Comparison of ENCODE assay signal across 19 mouse cellular contexts in genomic region chr2:69125425-69125824, GRCm38 (mm10). TPM values are rescaled to one million over a fixed set of nuclear protein-coding genes. Genes with fewer than 3 reads are reported as not detected.
DNase-seq lines count a peak whose midpoint lies in the region; ATAC-seq and TF ChIP-seq lines count a peak whose summit lies in the region.
"Had no signal": no experiment of that assay in that cellular context is flagged by ENCODE, and none has a peak within 500 bp of the region (broad histone marks: within the 10 kb centered on the region; RNA-seq: fewer than 3 reads in every experiment).

No protein-coding gene starts in this region.

- H3K9me3 ChIP-seq in hindbrain, postnatal 0 days (ENCODE audit: low read length) = no peaks in the 10 kb centered on the region
- no peaks in the 10 kb centered on the region for H3K9me3 ChIP-seq in midbrain, postnatal 0 days (ENCODE audit: low read length)
- no peaks in the 10 kb centered on the region for H3K9me3 ChIP-seq in intestine, postnatal 0 days (ENCODE audit: control insufficient read depth)
- H3K9me3 ChIP-seq: heart, embryonic 13.5 days; kidney, embryonic 15.5 days; limb, embryonic 13.5 days; liver, embryonic 13.5 days; lung, embryonic 15.5 days had no signal

- H3K4me2 ChIP-seq in hindbrain, postnatal 0 days (ENCODE audit: low read depth, low read length) = no peak overlapping the region
- H3K4me2 ChIP-seq in midbrain, postnatal 0 days (ENCODE audit: low read depth, low read length, poor library complexity, severe bottlenecking) = no peak overlapping the region
- no peak overlapping the region for H3K4me2 ChIP-seq in intestine, postnatal 0 days (replicated peaks; ENCODE audit: low read depth)
- H3K4me2 ChIP-seq: heart, embryonic 13.5 days; kidney, embryonic 15.5 days; limb, embryonic 13.5 days; liver, embryonic 13.5 days; lung, embryonic 15.5 days had no signal

- no peak overlapping the region for H3K9ac ChIP-seq in hindbrain, postnatal 0 days (replicated peaks; ENCODE audit: low read length)
- H3K9ac ChIP-seq in midbrain, postnatal 0 days (replicated peaks; ENCODE audit: low read length, poor library complexity, severe bottlenecking) = no peak overlapping the region
- H3K9ac ChIP-seq in intestine, postnatal 0 days (ENCODE audit: low read depth, low read length) = no peak overlapping the region
- H3K9ac ChIP-seq: heart, embryonic 13.5 days; kidney, embryonic 15.5 days; limb, embryonic 13.5 days; liver, embryonic 13.5 days; lung, embryonic 15.5 days had no signal

- intact Hi-C loops in gastrocnemius, postnatal 36 days (cut with DNase I) = no loop called here

- no peak overlapping the region for H3K4me3 ChIP-seq in layer of hippocampus, adult 2 months
- H3K4me3 ChIP-seq in hindbrain, postnatal 0 days (ENCODE audit: low read length) = no peak overlapping the region
- no peak overlapping the region for H3K4me3 ChIP-seq in midbrain, postnatal 0 days (ENCODE audit: low read depth, low read length)
- H3K4me3 ChIP-seq in intestine, postnatal 0 days (ENCODE audit: low read depth, low read length) = no peak overlapping the region
- H3K4me3 ChIP-seq: heart, embryonic 13.5 days; kidney, embryonic 15.5 days; limb, embryonic 13.5 days; liver, embryonic 13.5 days; lung, embryonic 15.5 days had no signal

- H3K27ac ChIP-seq in layer of hippocampus, adult 2 months = peak overlapping the region; percentile 61; the same call in 1 of the 2 replicates
- H3K27ac ChIP-seq in hindbrain, postnatal 0 days = no peak overlapping the region
- no peak overlapping the region for H3K27ac ChIP-seq in midbrain, postnatal 0 days (ENCODE audit: low read depth, low read length)
- H3K27ac ChIP-seq in intestine, postnatal 0 days (ENCODE audit: low read depth, low read length) = no peak overlapping the region
- H3K27ac ChIP-seq: heart, embryonic 13.5 days; kidney, embryonic 15.5 days; limb, embryonic 13.5 days; liver, embryonic 13.5 days; lung, embryonic 15.5 days; macrophage had no signal

- DNase-seq in embryo, embryonic 10.5 days (ENCODE audit: low spot score) = peak; percentile 36
- no peak for DNase-seq in embryo, embryonic 10 days (ENCODE audit: low spot score)
- DNase-seq in layer of hippocampus, adult 2 months (ENCODE audit: low spot score in 2 of 2) = no peak
- no peak for DNase-seq in layer of hippocampus, adult 8-10 months (ENCODE audit: low spot score in 2 of 2)
- DNase-seq in hindbrain, postnatal 0 days (ENCODE audit: low spot score) = peak; percentile 37
- DNase-seq in midbrain, postnatal 0 days (ENCODE audit: low spot score) = peak; percentile 29
- no peak for DNase-seq in gastrocnemius, postnatal 36 days
- DNase-seq: adrenal gland, adult 8-10 months; cerebellum, adult 9-10 months; heart, postnatal 36 days; liver, embryonic 13.5 days; spleen, adult 18-20 months; thymus, postnatal 25 days had no signal

- 37% methylated on average over 3 of the region's 3 CpGs for WGBS in hindbrain, postnatal 0 days
- WGBS in midbrain, postnatal 0 days = 39% methylated on average over 3 of the region's 3 CpGs
- 80% methylated on average over 3 of the region's 3 CpGs for WGBS in intestine, postnatal 0 days

- H3K27me3 ChIP-seq in hindbrain, postnatal 0 days (ENCODE audit: insufficient read depth, low read length) = no peaks in the 10 kb centered on the region
- H3K27me3 ChIP-seq in midbrain, postnatal 0 days (ENCODE audit: insufficient read depth, low read length) = no peaks in the 10 kb centered on the region
- H3K27me3 ChIP-seq in intestine, postnatal 0 days (replicated peaks; ENCODE audit: control insufficient read depth, insufficient read depth, low read length) = no peaks in the 10 kb centered on the region
- H3K27me3 ChIP-seq: heart, embryonic 13.5 days; kidney, embryonic 15.5 days; limb, embryonic 13.5 days; liver, embryonic 13.5 days; lung, embryonic 15.5 days had no signal

- peaks cover 12% of the 10 kb centered on the region for H3K4me1 ChIP-seq in hindbrain, postnatal 0 days (ENCODE audit: insufficient read depth, low read length)
- H3K4me1 ChIP-seq in midbrain, postnatal 0 days (ENCODE audit: insufficient read depth, low read length) = 0 out of 2 replicates have a peak, but pooled peaks cover 3% of the 10 kb centered on the region
- H3K4me1 ChIP-seq in intestine, postnatal 0 days (replicated peaks; ENCODE audit: control insufficient read depth, insufficient read depth, low read length) = no peaks in the 10 kb centered on the region

- no peaks in the 10 kb centered on the region for H3K36me3 ChIP-seq in hindbrain, postnatal 0 days (ENCODE audit: insufficient read depth, low read length)
- no peaks in the 10 kb centered on the region for H3K36me3 ChIP-seq in midbrain, postnatal 0 days (ENCODE audit: insufficient read depth, low read length)
- no peaks in the 10 kb centered on the region for H3K36me3 ChIP-seq in intestine, postnatal 0 days (ENCODE audit: control insufficient read depth, insufficient read depth)
- H3K36me3 ChIP-seq: heart, embryonic 13.5 days; kidney, embryonic 15.5 days; limb, embryonic 13.5 days; liver, embryonic 13.5 days; lung, embryonic 15.5 days had no signal

- ATAC-seq in hindbrain, postnatal 0 days = no peak
- peak; percentile 33; the same call in 1 of the 2 replicates for ATAC-seq in midbrain, postnatal 0 days (ENCODE audit: low FRiP score)
- ATAC-seq in intestine, postnatal 0 days = no peak

- TF ChIP-seq CTCF in layer of hippocampus, adult 2 months (conservative IDR thresholded peaks at IDR 0.05) = no peak
- TF ChIP-seq CTCF in hindbrain, postnatal 0 days (IDR thresholded peaks at IDR 0.05; ENCODE audit: low read depth) = no peak
- TF ChIP-seq CTCF in midbrain, postnatal 0 days (IDR thresholded peaks at IDR 0.05) = no peak
- TF ChIP-seq CTCF in intestine, postnatal 0 days (IDR thresholded peaks at IDR 0.05; ENCODE audit: low read depth) = no peak

RNA-seq across cellular contexts. Expression of gene Nostrin, which starts 10.2 kb away (rescaled TPM):
- total RNA-seq in layer of hippocampus, adult 2 months (2021) = 1 to 10 TPM; 4.2 to 4.8 TPM
- total RNA-seq in layer of hippocampus, adult 8-10 months (2022) = 1 to 10 TPM; 3.2 to 6.0 (median 4.2) TPM
- 1.9 and 4.5 TPM in 2 replicates for total RNA-seq in hindbrain, postnatal 0 days (2014; rRNA removed)
- polyA plus RNA-seq in hindbrain, postnatal 0 days (2015; fragmentation: Nextera tagmentation; extraction: Ambion mirVana) = 2.3 and 2.5 TPM in 2 replicates
- total RNA-seq in midbrain, postnatal 0 days (2014; rRNA removed) = 3.5 and 6.1 TPM in 2 replicates
- polyA plus RNA-seq in midbrain, postnatal 0 days (2015; fragmentation: Nextera tagmentation; extraction: Ambion mirVana) = 2.2 and 2.3 TPM in 2 replicates
- total RNA-seq in gastrocnemius, postnatal 36 days (2021) = 1 to 10 TPM; 1.3 to 2.3 TPM
- 33.3 and 37.9 TPM in 2 replicates for polyA plus RNA-seq in intestine, postnatal 0 days (2015; fragmentation: Nextera tagmentation; extraction: Ambion mirVana)

Comparison
In these comparisons a context has a peak if more than half of its experiments do, and no peak if none do; other contexts are left out.
1. DNase-seq: peak in embryo, embryonic 10.5 days (single experiment), hindbrain, postnatal 0 days (single experiment) and midbrain, postnatal 0 days (single experiment); none in embryo, embryonic 10 days (single experiment), layer of hippocampus, adult 2 months (0 of 2), layer of hippocampus, adult 8-10 months (0 of 2) and gastrocnemius, postnatal 36 days (0 of 2).